Mouse (Mus musculus) midbrain, embryonic 12.5 days (tissue): ENCODE data around the gene Sstr1. TPM values are rescaled to one million over a fixed set of nuclear protein-coding genes. Genes with fewer than 3 reads are reported as not detected.

Source experiments
- ATAC-seq: fragments of 200-750 bp; cut with Nextera tagmentation; 2 replicates; pipeline ENCODE4 v1.8.0; 2017; ENCODE audit warnings: low read depth, moderate TSS enrichment, moderate library complexity; ENCODE audit not compliant: low FRiP score
- H3K27ac ChIP-seq: fragments of 300-500 bp; sonication (generic); replicated peaks from 2 replicates; pipeline ENCODE4 v1.5.1; 2016; ENCODE audit warnings: mild to moderate bottlenecking
- H3K27me3 ChIP-seq: fragments of 300-500 bp; sonication (generic); 2 replicates; pipeline ENCODE4 v1.6.1; 2016; ENCODE audit warnings: mild to moderate bottlenecking
- H3K36me3 ChIP-seq: fragments of 300-500 bp; sonication (generic); 2 replicates; pipeline ENCODE4 v1.6.1; 2016
- H3K4me1 ChIP-seq: fragments of 300-500 bp; sonication (generic); 2 replicates; pipeline ENCODE4 v1.6.1; 2016
- H3K4me2 ChIP-seq: fragments of 300-500 bp; sonication (generic); replicated peaks from 2 replicates; pipeline ENCODE4 v1.6.1; 2016; ENCODE audit warnings: mild to moderate bottlenecking, moderate library complexity
- H3K4me3 ChIP-seq: fragments of 300-500 bp; sonication (generic); 2 replicates; pipeline ENCODE4 v1.5.1; 2016; ENCODE audit warnings: mild to moderate bottlenecking
- H3K9ac ChIP-seq: fragments of 300-500 bp; sonication (generic); replicated peaks from 2 replicates; pipeline ENCODE4 v1.6.1; 2016; ENCODE audit warnings: mild to moderate bottlenecking, moderate library complexity
- H3K9me3 ChIP-seq: fragments of 300-500 bp; sonication (generic); 2 replicates; pipeline ENCODE4 v1.6.1; 2016; ENCODE audit warnings: mild to moderate bottlenecking
- WGBS: fragments of 180-500 bp; shearing (Covaris S2); methylation state at CpG from one replicate; pipeline ENCODE4 v1.1.7; 2016; 5-methylcytosine and 5-hydroxymethylcytosine counted together
- polyA plus RNA-seq: library from polyadenylated mRNA; unstranded; fragments of >200 nt; fragmentation: Nextera tagmentation; extraction: Ambion mirVana; gene quantifications from 2 replicates; pipeline ENCODE4 v1.2.1, GENCODE M21; 2016

The Sstr1 gene
- polyA plus RNA-seq, 1 experiment from 2014 or later: 0.79 TPM

DNA sequence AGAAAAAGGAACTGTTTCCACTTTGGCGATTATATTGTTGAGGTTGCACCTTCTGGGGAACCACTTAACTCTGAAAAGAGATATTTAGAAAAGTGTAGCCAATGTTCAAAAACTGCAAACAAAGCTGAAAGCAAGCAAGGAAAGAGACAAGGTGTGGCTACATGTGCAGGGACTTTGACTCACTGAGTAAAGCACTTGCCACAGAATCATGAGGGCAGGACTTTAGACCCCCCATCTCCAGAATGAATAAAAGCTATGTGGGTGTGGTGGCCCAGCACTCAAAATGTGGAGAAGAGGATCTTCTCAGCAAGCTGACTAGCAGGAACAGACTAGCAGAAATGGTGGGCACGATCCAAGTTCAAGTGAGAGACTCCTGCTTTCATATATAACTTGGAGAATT, 20.9 kb downstream of the Sstr1 start:
- Histone ChIP-seq H3K9ac (no peak overlapping the region), H3K4me1 (no peaks in the 10 kb centered on the region)
- WGBS: 95% methylated on average over 2 of the region's 2 CpGs

DNA sequence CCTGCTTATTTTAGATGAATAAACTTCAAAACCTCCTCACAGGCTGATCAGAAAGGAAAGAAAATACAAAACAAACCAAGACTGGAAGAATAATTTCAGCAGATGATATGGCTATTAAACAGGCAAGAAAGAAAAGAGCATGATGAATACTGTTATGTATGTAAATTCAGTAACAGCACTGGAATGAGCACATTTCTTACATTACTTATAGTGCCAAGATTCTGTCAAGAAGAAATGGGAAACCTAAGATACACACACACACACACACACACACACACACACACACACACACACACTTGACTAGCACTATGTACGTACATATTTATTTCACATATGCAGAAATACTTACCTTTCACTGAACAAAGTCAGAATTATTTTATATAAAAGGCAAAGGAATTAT, 40.3 kb downstream of the Sstr1 start:
- no peak for ATAC-seq
- Histone ChIP-seq H3K27ac (no peak overlapping the region), H3K27me3 (no peaks in the 10 kb centered on the region), H3K4me3 (no peak overlapping the region), H3K4me1 (no peaks in the 10 kb centered on the region), H3K9ac (no peak overlapping the region), H3K4me2 (no peak overlapping the region), H3K9me3 (no peaks in the 10 kb centered on the region), H3K36me3 (no peaks in the 10 kb centered on the region)
- WGBS: 100% methylated on average over 1 of the region's 1 CpGs

More for the DNA sequence above, 20.9 kb downstream of the Sstr1 start:
- no peak for ATAC-seq
- H3K4me2 ChIP-seq: no peak overlapping the region
- no peak overlapping the region for H3K27ac ChIP-seq
- H3K4me3 ChIP-seq: no peak overlapping the region
- H3K9me3 ChIP-seq: no peaks in the 10 kb centered on the region
- no peaks in the 10 kb centered on the region for H3K27me3 ChIP-seq
- no peaks in the 10 kb centered on the region for H3K36me3 ChIP-seq

Other genes starting within 250 kb of the Sstr1 start
- 6.7 and 7.4 TPM in 2 replicates for gene Clec14a, start 57.5 kb downstream of the Sstr1 start, polyA plus RNA-seq